Mouse (Mus musculus) NIH3T3 (cell line): ENCODE measurements around the gene Gm21828.
"Not testable (repeated sequence)": the region's sequence is repeated elsewhere in the genome, so short reads cannot be mapped to it uniquely, and the experiment has no call there.

ENCODE experiments used
- DNase-seq: peaks from one replicate; pipeline ENCODE4 v3.0.0-alpha.2; 2012; ENCODE audit warnings: low read depth

The Gm21828 gene

DNA sequence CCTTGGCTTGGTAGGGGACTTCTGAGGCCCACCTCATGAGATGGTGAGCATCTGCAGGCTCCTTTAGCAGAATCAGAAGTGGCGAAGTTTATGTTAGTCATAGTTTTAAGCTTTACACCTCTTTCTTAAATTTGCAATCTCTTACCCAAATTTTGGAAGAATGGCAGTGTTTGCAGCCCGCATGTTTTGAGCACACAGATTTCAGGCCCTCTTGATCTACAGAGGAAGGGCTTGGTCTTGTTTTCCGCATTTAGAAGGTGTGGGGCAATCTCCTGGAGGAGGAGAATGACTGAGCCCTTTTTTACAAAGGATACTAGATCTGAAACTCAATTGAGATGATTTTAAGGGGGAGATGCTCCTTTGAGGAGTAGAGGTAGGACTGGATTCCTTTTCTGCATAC, at the start of gene Gm21828:
TSS of gene Gm21828 (minus strand) at position 101 of the 400 bp plus-strand sequence.
- DNase-seq: not testable (repeated sequence)

DNA sequence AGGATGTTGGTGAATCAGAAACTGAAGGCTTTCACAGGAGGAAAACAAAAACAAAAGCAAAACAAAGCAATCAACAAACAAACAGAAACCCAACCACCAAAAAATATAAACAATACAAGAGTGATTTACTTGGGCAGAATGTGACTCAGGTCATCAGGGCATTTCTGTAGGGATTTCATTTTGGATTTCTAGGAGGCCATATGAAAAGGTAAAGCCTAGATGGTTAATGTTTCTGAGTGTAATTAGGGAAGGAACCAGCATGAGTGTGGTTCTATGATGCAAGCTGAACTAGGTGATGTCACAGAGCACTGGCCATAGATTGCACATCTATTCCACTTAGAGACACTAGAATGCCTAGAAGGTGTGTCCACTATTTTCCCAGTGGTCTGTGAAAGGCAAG, 28.4 kb upstream of the Gm21828 start, which contains the start of the genes Gm21440 and Gm21454:
TSS of gene Gm21440 (plus strand) at position 301 of the 400 bp plus-strand sequence.
TSS of gene Gm21454 (plus strand) at position 352 of the 400 bp plus-strand sequence.
- DNase-seq: not testable (repeated sequence)
